Mouse (Mus musculus) liver, postnatal 0 days (tissue): ENCODE measurements around the gene St6galnac6. TPM values are rescaled to one million over a fixed set of nuclear protein-coding genes. Genes with fewer than 3 reads are reported as not detected.

ENCODE experiments used
- ATAC-seq: fragments of 200-750 bp; cut with Nextera tagmentation; 2 replicates; pipeline ENCODE4 v1.8.0; 2017; ENCODE audit warnings: mild to moderate bottlenecking, moderate library complexity
- DNase-seq: peaks from one replicate; pipeline ENCODE4 v3.0.0-alpha.2; 2016
- H3K27ac ChIP-seq: fragments of 300-500 bp; sonication (generic); 2 replicates; pipeline ENCODE4 v1.5.1; 2014; ENCODE audit warnings: antibody characterized with exemption, moderate library complexity, mild to moderate bottlenecking, low read depth
- H3K27me3 ChIP-seq: fragments of 300-500 bp; sonication (generic); 2 replicates; pipeline ENCODE4 v1.6.1; 2014; ENCODE audit warnings: low read length, control low read depth, mixed read lengths; ENCODE audit not compliant: insufficient read depth
- H3K36me3 ChIP-seq: fragments of 300-500 bp; sonication (generic); replicated peaks from 2 replicates; pipeline ENCODE4 v1.6.1; 2014; ENCODE audit warnings: mild to moderate bottlenecking, control low read depth, low read length, moderate library complexity, mixed read lengths; ENCODE audit not compliant: insufficient read depth
- H3K4me1 ChIP-seq: fragments of 300-500 bp; sonication (generic); 2 replicates; pipeline ENCODE4 v1.6.1; 2014; ENCODE audit warnings: antibody characterized with exemption, mild to moderate bottlenecking, control low read depth; ENCODE audit not compliant: insufficient read depth
- H3K4me2 ChIP-seq: fragments of 300-500 bp; sonication (generic); 2 replicates; pipeline ENCODE4 v1.6.1; 2014; ENCODE audit warnings: low read depth, mild to moderate bottlenecking, low read length, moderate library complexity, mixed read lengths
- H3K4me3 ChIP-seq: fragments of 300-500 bp; sonication (generic); 2 replicates; pipeline ENCODE4 v1.5.1; 2014; ENCODE audit warnings: low read depth, low read length
- H3K9ac ChIP-seq: fragments of 300-500 bp; sonication (generic); replicated peaks from 2 replicates; pipeline ENCODE4 v1.6.1; 2014; ENCODE audit warnings: mild to moderate bottlenecking, moderate library complexity
- H3K9me3 ChIP-seq: fragments of 300-500 bp; sonication (generic); 2 replicates; pipeline ENCODE4 v1.6.1; 2016; ENCODE audit warnings: mild to moderate bottlenecking, control low read depth, low read length, mixed read lengths
- CTCF ChIP-seq: sonication (generic); IDR thresholded peaks from 2 replicates; pipeline ENCODE4 v1.5.1; 2016; ENCODE audit warnings: antibody characterized with exemption, low read depth
- EP300 ChIP-seq: IDR thresholded peaks from 2 replicates; pipeline ENCODE4 v1.6.1; 2016; ENCODE audit warnings: antibody characterized with exemption, low read depth, mild to moderate bottlenecking
- WGBS: fragments of 180-500 bp; shearing (Covaris S2); extraction: QIAGEN DNeasy Blood & Tissue Kit; methylation state at CpG from one replicate; pipeline ENCODE4 v1.1.7; 2014; ENCODE audit not compliant: insufficient replicate concordance; 5-methylcytosine and 5-hydroxymethylcytosine counted together
- polyA plus RNA-seq: library from polyadenylated mRNA; unstranded; fragments of >200 nt; fragmentation: Nextera tagmentation; extraction: Ambion mirVana; gene quantifications from 2 replicates; pipeline ENCODE4 v1.2.1, GENCODE M21; 2015

The St6galnac6 gene
- polyA plus RNA-seq, 1 experiment from 2014 or later = 14.0 TPM

DNA sequence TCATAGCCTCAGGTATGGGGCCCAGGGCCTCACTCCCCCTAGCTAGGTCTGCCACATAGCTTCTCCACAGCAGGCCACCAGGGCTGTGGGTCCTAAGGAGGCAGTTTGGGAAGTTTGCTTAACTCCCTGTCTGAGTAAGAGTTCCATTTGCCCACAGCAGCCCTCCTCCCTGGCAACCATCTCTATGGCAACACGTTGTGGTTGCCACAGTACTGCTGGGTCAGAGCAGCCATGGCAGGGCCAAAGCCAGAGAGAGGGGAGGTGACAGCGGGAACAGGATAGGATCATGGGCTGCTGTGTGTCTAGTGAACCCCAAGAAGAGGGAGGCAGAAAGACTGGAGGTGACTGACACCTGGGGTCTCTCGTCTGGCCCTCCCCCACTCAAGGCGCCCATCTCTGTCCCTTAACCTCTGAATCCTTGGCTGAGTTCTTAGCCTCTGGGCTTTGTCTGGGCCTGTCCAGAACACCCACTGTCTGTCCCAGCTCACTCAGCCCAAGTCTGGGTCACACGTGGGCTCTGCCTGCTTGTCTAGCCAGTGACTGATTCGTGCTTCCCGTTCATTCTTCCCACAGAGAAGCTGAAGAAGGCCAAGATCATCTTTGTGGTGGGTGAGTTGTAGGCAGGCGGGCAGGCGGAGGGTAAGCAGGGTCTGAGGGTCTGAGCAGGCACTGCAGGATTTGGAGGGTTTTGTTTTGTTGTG is 29.9 kb downstream of the St6galnac6 start:
- 58% methylated on average over 9 of the region's 9 CpGs for WGBS
- no peaks in the 10 kb centered on the region for H3K27me3 ChIP-seq
- TF ChIP-seq CTCF (no peak), EP300 (no peak)
- H3K9me3 ChIP-seq = no peaks in the 10 kb centered on the region
- H3K4me2 ChIP-seq = no peak overlapping the region
- peak; percentile 24; the same call in 1 of the 2 replicates for ATAC-seq
- no peaks in the 10 kb centered on the region for H3K36me3 ChIP-seq
- peak; percentile 56 for DNase-seq
- H3K27ac ChIP-seq = no peak overlapping the region
- no peak overlapping the region for H3K4me3 ChIP-seq
- no peak overlapping the region for H3K9ac ChIP-seq
- peaks cover 2% of the 10 kb centered on the region; the same call in 1 of the 2 replicates for H3K4me1 ChIP-seq

DNA sequence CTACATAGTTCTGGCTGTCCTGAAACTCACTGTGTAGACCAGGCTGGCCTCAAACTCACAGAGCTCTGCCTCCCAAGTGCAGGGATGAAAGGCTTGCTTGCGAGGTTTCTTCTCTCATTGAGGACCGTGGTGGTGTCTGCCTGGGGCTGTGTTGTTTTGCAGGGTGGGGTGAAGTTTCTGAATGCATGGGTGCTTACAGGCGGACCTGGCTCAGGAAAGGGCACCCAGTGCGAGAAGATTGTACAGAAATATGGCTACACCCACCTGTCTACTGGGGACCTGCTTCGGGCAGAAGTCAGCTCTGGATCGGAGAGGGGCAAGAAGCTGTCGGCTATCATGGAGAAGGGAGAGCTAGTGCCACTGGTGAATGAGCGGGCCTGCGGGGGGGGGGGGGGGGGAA is 30.5 kb downstream of the St6galnac6 start:
- no peaks in the 10 kb centered on the region for H3K9me3 ChIP-seq
- WGBS = 84% methylated on average over 7 of the region's 9 CpGs
- no peak overlapping the region for H3K27ac ChIP-seq
- ATAC-seq (no peak), DNase-seq (no peak)
- no peaks in the 10 kb centered on the region for H3K4me1 ChIP-seq
- H3K4me3 ChIP-seq = no peak overlapping the region
- no peak overlapping the region for H3K4me2 ChIP-seq
- no peaks in the 10 kb centered on the region for H3K36me3 ChIP-seq
- TF ChIP-seq CTCF (no peak), EP300 (no peak)
- H3K27me3 ChIP-seq = no peaks in the 10 kb centered on the region
- no peak overlapping the region for H3K9ac ChIP-seq

DNA sequence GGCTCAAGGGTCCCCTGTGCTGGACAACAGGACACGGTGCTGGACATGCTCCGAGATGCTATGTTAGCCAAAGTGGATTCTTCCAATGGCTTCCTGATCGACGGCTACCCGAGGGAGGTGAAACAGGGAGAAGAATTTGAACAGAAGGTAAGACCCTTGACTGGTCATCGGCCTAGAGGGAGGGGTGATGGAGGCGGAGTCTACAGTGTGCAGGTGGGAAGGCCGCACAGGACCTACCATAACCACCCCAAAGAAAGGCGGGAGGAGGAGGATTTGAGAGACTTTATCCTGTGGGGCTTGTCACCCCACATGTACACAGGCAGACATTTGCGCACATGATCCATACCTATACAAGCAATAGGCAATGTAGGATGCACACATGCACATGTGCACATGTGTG is 31.5 kb downstream of the St6galnac6 start:
- DNase-seq = no peak
- 83% methylated on average over 10 of the region's 10 CpGs for WGBS

DNA sequence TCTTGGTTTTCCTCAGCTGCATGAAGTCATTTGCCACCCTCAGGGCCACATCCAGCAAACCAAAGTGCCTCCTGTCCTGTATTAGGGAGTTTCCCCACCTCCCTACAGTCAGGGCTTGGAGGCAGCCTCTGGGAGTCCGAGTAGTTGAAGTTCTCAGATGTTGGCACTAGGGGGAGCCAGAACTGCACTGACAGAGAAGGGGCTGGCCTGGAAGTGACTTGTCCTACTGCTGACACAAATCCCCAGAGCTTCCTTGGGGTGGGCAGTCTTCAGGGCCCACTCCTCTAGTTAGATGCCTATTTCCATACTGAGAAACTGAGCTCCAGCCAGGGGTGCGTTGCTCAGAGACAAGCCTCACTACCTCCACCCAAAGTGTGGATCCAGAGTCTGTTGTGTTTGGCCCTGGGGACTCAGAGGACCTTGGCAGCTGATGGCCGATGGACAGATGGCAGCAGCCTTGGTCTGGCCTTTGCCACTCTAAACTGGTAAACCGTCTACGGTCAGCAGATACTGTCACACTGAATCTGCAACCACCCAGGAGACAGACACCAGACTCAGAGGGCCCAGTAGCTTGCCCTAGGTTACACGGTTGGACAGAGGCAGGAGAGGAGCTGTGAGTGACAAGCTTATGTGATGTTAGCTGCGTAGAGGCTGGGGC is 32.4 kb downstream of the St6galnac6 start:
- Histone ChIP-seq H3K36me3 (no peaks in the 10 kb centered on the region), H3K4me3 (no peak overlapping the region), H3K4me1 (no peaks in the 10 kb centered on the region), H3K9ac (no peak overlapping the region), H3K27me3 (no peaks in the 10 kb centered on the region), H3K27ac (no peak overlapping the region), H3K9me3 (no peaks in the 10 kb centered on the region), H3K4me2 (no peak overlapping the region)
- TF ChIP-seq EP300 = no peak
- peak; percentile 97 for TF ChIP-seq CTCF
- WGBS = 41% methylated on average over 7 of the region's 7 CpGs
- ATAC-seq = peak; percentile 78
- peak; percentile 84 for DNase-seq

More for the DNA sequence above, 31.5 kb downstream of the St6galnac6 start:
- H3K27ac ChIP-seq = no peak overlapping the region
- no peak overlapping the region for H3K4me3 ChIP-seq
- H3K4me2 ChIP-seq = no peak overlapping the region
- H3K9ac ChIP-seq = no peak overlapping the region
- no peak for ATAC-seq
- H3K27me3 ChIP-seq = no peaks in the 10 kb centered on the region
- no peaks in the 10 kb centered on the region for H3K4me1 ChIP-seq
- no peaks in the 10 kb centered on the region for H3K9me3 ChIP-seq
- no peaks in the 10 kb centered on the region for H3K36me3 ChIP-seq
- TF ChIP-seq EP300 = no peak
- no peak for TF ChIP-seq CTCF

DNA sequence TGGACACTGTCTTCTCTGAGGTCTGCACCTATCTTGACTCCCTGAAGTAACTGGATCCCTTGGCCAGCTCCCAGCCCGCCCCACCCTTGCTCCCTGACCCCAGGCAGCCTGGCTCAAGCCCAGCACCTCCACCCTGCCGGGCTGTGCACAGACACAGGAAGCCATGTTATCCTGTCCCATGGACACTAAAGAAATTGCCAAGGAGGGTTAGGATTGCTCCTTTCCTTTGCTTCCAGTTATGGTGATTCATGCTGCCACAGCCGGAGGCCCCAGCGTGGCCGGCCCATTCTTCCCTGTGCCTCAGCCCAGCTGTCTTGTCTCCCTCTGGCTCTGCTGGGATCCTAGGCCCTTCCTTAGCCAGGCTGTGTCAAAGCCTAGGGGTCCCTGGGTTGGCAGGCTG is 34.2 kb downstream of the St6galnac6 start:
- Histone ChIP-seq H3K27ac (peak overlapping the region; percentile 11; the same call in 1 of the 2 replicates), H3K4me3 (no peak overlapping the region), H3K9ac (no peak overlapping the region), H3K4me1 (no peaks in the 10 kb centered on the region), H3K36me3 (no peaks in the 10 kb centered on the region), H3K9me3 (no peaks in the 10 kb centered on the region), H3K27me3 (no peaks in the 10 kb centered on the region), H3K4me2 (no peak overlapping the region)
- TF ChIP-seq EP300 = no peak
- TF ChIP-seq CTCF = no peak
- WGBS = 65% methylated on average over 5 of the region's 5 CpGs
- ATAC-seq (no peak), DNase-seq (no peak)

DNA sequence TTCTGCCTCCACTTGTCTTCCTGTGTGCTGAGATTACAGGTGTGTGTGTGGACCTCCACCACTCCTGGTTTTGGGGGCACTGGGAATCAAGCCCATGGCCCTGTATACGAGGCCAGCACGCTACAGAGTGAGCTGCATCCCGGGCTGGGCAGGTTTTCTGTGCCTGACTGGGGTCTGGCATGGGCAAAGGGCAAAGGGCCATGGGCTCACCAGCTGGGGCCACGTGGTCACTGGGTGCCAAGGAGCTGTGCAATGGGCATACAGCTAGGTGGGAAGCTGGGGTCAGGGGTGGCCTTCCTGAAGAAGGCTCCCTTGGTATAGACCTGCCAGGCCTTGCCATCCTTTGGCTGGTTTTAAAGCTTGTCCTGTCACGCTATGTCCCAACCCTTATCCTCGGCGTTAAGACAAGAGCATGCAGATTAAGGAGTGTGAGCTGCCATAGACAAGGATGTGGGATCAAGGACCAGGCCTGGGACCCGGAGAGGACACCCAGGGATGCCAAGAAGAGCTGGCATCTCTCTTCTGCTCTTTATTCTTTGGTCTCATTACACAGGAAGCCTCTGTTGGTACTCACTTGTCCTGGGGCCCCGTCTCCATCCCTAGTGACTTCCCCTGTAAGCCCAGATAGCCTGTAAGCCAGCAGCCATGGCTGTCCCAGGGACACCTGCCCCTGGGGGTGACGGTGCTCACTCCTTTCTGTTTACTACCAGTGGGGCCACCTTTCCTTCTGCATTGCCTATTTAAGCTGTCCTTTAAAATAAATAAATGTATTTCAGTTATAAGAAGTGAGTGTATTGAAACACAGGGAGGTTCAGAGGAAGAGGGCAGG is 35.0 kb downstream of the St6galnac6 start:
- Histone ChIP-seq H3K4me3 (no peak overlapping the region), H3K27ac (peak overlapping the region; percentile 11; the same call in 1 of the 2 replicates), H3K9me3 (no peaks in the 10 kb centered on the region), H3K27me3 (no peaks in the 10 kb centered on the region), H3K4me1 (no peaks in the 10 kb centered on the region), H3K9ac (no peak overlapping the region), H3K4me2 (no peak overlapping the region), H3K36me3 (no peaks in the 10 kb centered on the region)
- TF ChIP-seq EP300 (no peak), CTCF (no peak)
- DNase-seq (no peak), ATAC-seq (no peak)
- WGBS = 75% methylated on average over 10 of the region's 10 CpGs
